Mouse (Mus musculus): Measurements from ENCODE around the gene Hoxd11. TPM values are rescaled to one million over a fixed set of nuclear protein-coding genes. Genes with fewer than 3 reads are reported as not detected.

Hoxd11 gene
- polyA plus RNA-seq, 1 experiment from 2014 or later = not detected

- Histone ChIP-seq H3K4me2 (replicated peaks; ENCODE audit: low read depth, low read length) (no peak overlapping the region), H3K27ac (ENCODE audit: low read length) (no peak overlapping the region), H3K4me3 (ENCODE audit: low read depth, low read length) (no peak overlapping the region), H3K9ac (replicated peaks; ENCODE audit: low read depth) (no peak overlapping the region), H3K4me1 (ENCODE audit: insufficient read depth, low read depth, low read length) (peaks cover 4% of the 10 kb centered on the region), H3K9me3 (ENCODE audit: low read length) (no peaks in the 10 kb centered on the region), H3K36me3 (ENCODE audit: insufficient read depth, low read length) (no peaks in the 10 kb centered on the region), H3K27me3 (replicated peaks; ENCODE audit: insufficient read depth, low read length) (peaks cover 89% of the 10 kb centered on the region)
- ATAC-seq = no peak
- TF ChIP-seq EP300 (IDR thresholded peaks at IDR 0.05) (no peak), CTCF (IDR thresholded peaks at IDR 0.05) (no peak)
- 3% methylated on average over 3 of the region's 3 CpGs for WGBS
- no peak for DNase-seq (ENCODE audit: low spot score)
Observed at GRCm38 (mm10) chr2:74669230-74669578, 10.2 kb upstream of the Hoxd11 start.

GRCm38 (mm10) chr2:74669650-74670235 is 9.6 kb upstream of the Hoxd11 start:
- TF ChIP-seq EP300 (IDR thresholded peaks at IDR 0.05) (no peak), CTCF (IDR thresholded peaks at IDR 0.05) (no peak)
- Histone ChIP-seq H3K36me3 (ENCODE audit: insufficient read depth, low read length) (no peaks in the 10 kb centered on the region), H3K4me1 (ENCODE audit: insufficient read depth, low read depth, low read length) (peaks cover 4% of the 10 kb centered on the region), H3K4me2 (replicated peaks; ENCODE audit: low read depth, low read length) (no peak overlapping the region), H3K4me3 (ENCODE audit: low read depth, low read length) (no peak overlapping the region), H3K27me3 (replicated peaks; ENCODE audit: insufficient read depth, low read length) (peaks cover 88% of the 10 kb centered on the region), H3K27ac (ENCODE audit: low read length) (no peak overlapping the region), H3K9ac (replicated peaks; ENCODE audit: low read depth) (no peak overlapping the region), H3K9me3 (ENCODE audit: low read length) (no peaks in the 10 kb centered on the region)
- 3% methylated on average over 14 of the region's 14 CpGs for WGBS
- DNase-seq (ENCODE audit: low spot score) (no peak), ATAC-seq (no peak)

GRCm38 (mm10) chr2:74670632-74671188 is 8.6 kb upstream of the Hoxd11 start:
- peaks cover 88% of the 10 kb centered on the region for H3K27me3 ChIP-seq (replicated peaks; ENCODE audit: insufficient read depth, low read length)
- H3K4me2 ChIP-seq (replicated peaks; ENCODE audit: low read depth, low read length) = no peak overlapping the region
- WGBS = 7% methylated on average over 3 of the region's 3 CpGs
- no peak for DNase-seq (ENCODE audit: low spot score)
- H3K9ac ChIP-seq (replicated peaks; ENCODE audit: low read depth) = no peak overlapping the region
- no peak overlapping the region for H3K27ac ChIP-seq (ENCODE audit: low read length)
- no peak overlapping the region for H3K4me3 ChIP-seq (ENCODE audit: low read depth, low read length)
- no peaks in the 10 kb centered on the region for H3K36me3 ChIP-seq (ENCODE audit: insufficient read depth, low read length)
- peaks cover 4% of the 10 kb centered on the region for H3K4me1 ChIP-seq (ENCODE audit: insufficient read depth, low read depth, low read length)
- ATAC-seq = no peak
- no peak for TF ChIP-seq EP300 (IDR thresholded peaks at IDR 0.05)
- no peak for TF ChIP-seq CTCF (IDR thresholded peaks at IDR 0.05)
- no peaks in the 10 kb centered on the region for H3K9me3 ChIP-seq (ENCODE audit: low read length)

- peak overlapping the region; percentile 10; the same call in 1 of the 2 replicates for H3K4me3 ChIP-seq (ENCODE audit: low read depth, low read length)
- peaks cover 91% of the 10 kb centered on the region for H3K27me3 ChIP-seq (replicated peaks; ENCODE audit: insufficient read depth, low read length)
- 16% methylated on average over 5 of the region's 5 CpGs for WGBS
- H3K9ac ChIP-seq (replicated peaks; ENCODE audit: low read depth) = no peak overlapping the region
- TF ChIP-seq CTCF (IDR thresholded peaks at IDR 0.05) (no peak), EP300 (IDR thresholded peaks at IDR 0.05) (no peak)
- ATAC-seq (no peak), DNase-seq (ENCODE audit: low spot score) (no peak)
- no peaks in the 10 kb centered on the region for H3K36me3 ChIP-seq (ENCODE audit: insufficient read depth, low read length)
- H3K9me3 ChIP-seq (ENCODE audit: low read length) = no peaks in the 10 kb centered on the region
- peaks cover 4% of the 10 kb centered on the region for H3K4me1 ChIP-seq (ENCODE audit: insufficient read depth, low read depth, low read length)
- H3K27ac ChIP-seq (ENCODE audit: low read length) = no peak overlapping the region
- H3K4me2 ChIP-seq (replicated peaks; ENCODE audit: low read depth, low read length) = no peak overlapping the region; the same call in 1 of the 2 replicates
Observed at GRCm38 (mm10) chr2:74671847-74672246, 7.5 kb upstream of the Hoxd11 start.

GRCm38 (mm10) chr2:74672481-74673362 is 6.6 kb upstream of the Hoxd11 start:
- TF ChIP-seq CTCF (IDR thresholded peaks at IDR 0.05) = peak; percentile 81
- no peak for TF ChIP-seq EP300 (IDR thresholded peaks at IDR 0.05)
- peak overlapping the region; percentile 29; the same call in 1 of the 2 replicates for H3K4me3 ChIP-seq (ENCODE audit: low read depth, low read length)
- no peaks in the 10 kb centered on the region for H3K9me3 ChIP-seq (ENCODE audit: low read length)
- H3K9ac ChIP-seq (replicated peaks; ENCODE audit: low read depth) = no peak overlapping the region
- H3K36me3 ChIP-seq (ENCODE audit: insufficient read depth, low read length) = no peaks in the 10 kb centered on the region
- H3K4me1 ChIP-seq (ENCODE audit: insufficient read depth, low read depth, low read length) = peaks cover 4% of the 10 kb centered on the region
- no peak overlapping the region for H3K27ac ChIP-seq (ENCODE audit: low read length)
- H3K4me2 ChIP-seq (replicated peaks; ENCODE audit: low read depth, low read length) = peak overlapping the region; percentile 48
- peak; percentile 64 for DNase-seq (ENCODE audit: low spot score)
- H3K27me3 ChIP-seq (replicated peaks; ENCODE audit: insufficient read depth, low read length) = peaks cover 92% of the 10 kb centered on the region
- ATAC-seq = peak; percentile 66
- WGBS = 6% methylated on average over 40 of the region's 40 CpGs

- H3K27me3 ChIP-seq (replicated peaks; ENCODE audit: insufficient read depth, low read length) = peaks cover 89% of the 10 kb centered on the region
- 3% methylated on average over 24 of the region's 24 CpGs for WGBS
- ATAC-seq = no peak
Observed at GRCm38 (mm10) chr2:74673835-74674425, 5.4 kb upstream of the Hoxd11 start.

More at GRCm38 (mm10) chr2:74673835-74674425, 5.4 kb upstream of the Hoxd11 start:
- DNase-seq (ENCODE audit: low spot score) = no peak
- no peak overlapping the region for H3K4me3 ChIP-seq (ENCODE audit: low read depth, low read length)
- peaks cover 4% of the 10 kb centered on the region; the same call in 1 of the 2 replicates for H3K4me1 ChIP-seq (ENCODE audit: insufficient read depth, low read depth, low read length)
- H3K36me3 ChIP-seq (ENCODE audit: insufficient read depth, low read length) = no peaks in the 10 kb centered on the region
- no peak overlapping the region for H3K27ac ChIP-seq (ENCODE audit: low read length)
- no peak for TF ChIP-seq CTCF (IDR thresholded peaks at IDR 0.05)
- no peak for TF ChIP-seq EP300 (IDR thresholded peaks at IDR 0.05)
- no peaks in the 10 kb centered on the region for H3K9me3 ChIP-seq (ENCODE audit: low read length)
- no peak overlapping the region for H3K4me2 ChIP-seq (replicated peaks; ENCODE audit: low read depth, low read length)
- no peak overlapping the region for H3K9ac ChIP-seq (replicated peaks; ENCODE audit: low read depth)
